Mouse (Mus musculus): ENCODE measurements around the gene Tlr8. TPM values are rescaled to one million over a fixed set of nuclear protein-coding genes. Genes with fewer than 3 reads are reported as not detected.

Tlr8 gene
- polyA plus RNA-seq, 1 experiment from 2014 or later: not detected

DNA sequence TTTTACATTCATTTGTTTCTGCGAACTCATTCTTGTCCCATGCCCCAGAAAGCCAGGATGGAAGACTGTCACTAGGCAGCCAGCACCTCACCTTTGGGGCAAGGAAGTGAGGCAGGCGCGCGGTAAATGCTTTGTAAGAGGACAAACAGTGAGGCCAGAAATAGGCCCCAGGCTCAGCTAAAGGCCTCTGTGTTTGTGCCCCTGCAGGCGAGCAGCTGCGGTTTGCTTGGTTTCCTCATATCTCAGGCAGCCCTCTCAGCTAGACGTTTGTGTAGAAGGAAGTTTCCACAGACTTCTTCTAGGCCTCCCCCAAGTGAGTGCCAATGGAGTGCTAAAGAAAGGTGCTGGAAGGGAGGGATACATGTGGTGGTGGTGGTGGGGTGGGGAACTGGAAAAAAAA, 37.0 kb downstream of the Tlr8 start:
- ATAC-seq (ENCODE audit: low FRiP score): no peak
- Histone ChIP-seq H3K27ac (replicated peaks) (no peak overlapping the region), H3K9me3 (replicated peaks) (no peaks in the 10 kb centered on the region), H3K4me1 (no peaks in the 10 kb centered on the region), H3K36me3 (no peaks in the 10 kb centered on the region), H3K9ac (replicated peaks) (no peak overlapping the region), H3K27me3 (replicated peaks) (peaks cover 3% of the 10 kb centered on the region), H3K4me2 (no peak overlapping the region), H3K4me3 (replicated peaks) (no peak overlapping the region)
- 90% methylated on average over 7 of the region's 7 CpGs for WGBS

DNA sequence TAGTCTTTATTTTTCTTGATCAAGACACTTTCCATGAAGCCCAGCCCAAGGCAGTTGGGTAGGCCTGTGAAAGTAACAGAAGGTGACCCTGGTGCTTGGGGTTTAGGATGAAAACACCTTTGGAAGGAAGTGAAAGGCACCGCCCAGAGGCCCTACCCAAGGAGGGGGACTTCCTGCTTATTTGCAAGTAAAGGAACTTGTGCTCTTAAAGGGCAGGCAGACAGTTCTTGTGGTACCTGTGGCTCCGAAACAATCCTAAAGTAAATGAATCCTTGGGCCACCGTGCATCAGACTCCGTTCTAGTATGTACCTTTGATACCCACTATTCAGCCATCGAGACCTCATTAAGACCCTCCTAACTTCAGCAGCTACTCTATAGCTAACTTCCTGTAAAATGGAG, 37.6 kb downstream of the Tlr8 start:
- no peaks in the 10 kb centered on the region for H3K9me3 ChIP-seq (replicated peaks)
- H3K4me2 ChIP-seq: no peak overlapping the region
- WGBS: 96% methylated on average over 5 of the region's 5 CpGs
- H3K4me1 ChIP-seq: no peaks in the 10 kb centered on the region
- no peaks in the 10 kb centered on the region; the same call in 1 of the 2 replicates for H3K27me3 ChIP-seq (replicated peaks)
- no peak overlapping the region for H3K27ac ChIP-seq (replicated peaks)
- ATAC-seq (ENCODE audit: low FRiP score): no peak
- H3K9ac ChIP-seq (replicated peaks): no peak overlapping the region
- H3K36me3 ChIP-seq: no peaks in the 10 kb centered on the region
- no peak overlapping the region for H3K4me3 ChIP-seq (replicated peaks)

DNA sequence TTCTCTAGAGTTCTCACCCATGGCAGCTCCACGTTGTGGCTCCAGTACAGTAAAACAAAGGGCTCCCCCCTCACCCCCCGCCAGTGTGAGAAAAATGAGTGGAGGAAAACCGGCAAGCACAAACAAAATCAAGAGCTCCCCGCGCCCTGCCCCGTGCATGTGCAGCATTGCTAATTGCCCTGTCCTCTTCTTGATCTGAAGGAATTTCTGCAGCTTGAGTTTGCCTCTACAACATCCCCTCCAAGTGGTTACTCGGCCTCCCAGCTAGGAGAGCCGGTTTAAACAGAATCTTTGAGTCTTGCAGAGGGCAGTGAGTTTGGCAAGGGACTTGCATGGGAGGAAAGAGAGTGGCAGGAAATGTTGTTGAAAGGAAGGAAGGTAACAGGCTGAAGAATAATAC, 51.4 kb downstream of the Tlr8 start:
- peaks cover 5% of the 10 kb centered on the region; the same call in 1 of the 2 replicates for H3K4me1 ChIP-seq
- H3K4me2 ChIP-seq: peak overlapping the region; percentile 26
- H3K9ac ChIP-seq (replicated peaks): no peak overlapping the region
- no peak overlapping the region for H3K4me3 ChIP-seq (replicated peaks)
- H3K27ac ChIP-seq (replicated peaks): no peak overlapping the region
- H3K9me3 ChIP-seq (replicated peaks): no peaks in the 10 kb centered on the region
- WGBS: 19% methylated on average over 8 of the region's 8 CpGs
- H3K36me3 ChIP-seq: no peaks in the 10 kb centered on the region
- peak; percentile 38; the same call in 1 of the 2 replicates for ATAC-seq (ENCODE audit: low FRiP score)
- H3K27me3 ChIP-seq (replicated peaks): no peaks in the 10 kb centered on the region

DNA sequence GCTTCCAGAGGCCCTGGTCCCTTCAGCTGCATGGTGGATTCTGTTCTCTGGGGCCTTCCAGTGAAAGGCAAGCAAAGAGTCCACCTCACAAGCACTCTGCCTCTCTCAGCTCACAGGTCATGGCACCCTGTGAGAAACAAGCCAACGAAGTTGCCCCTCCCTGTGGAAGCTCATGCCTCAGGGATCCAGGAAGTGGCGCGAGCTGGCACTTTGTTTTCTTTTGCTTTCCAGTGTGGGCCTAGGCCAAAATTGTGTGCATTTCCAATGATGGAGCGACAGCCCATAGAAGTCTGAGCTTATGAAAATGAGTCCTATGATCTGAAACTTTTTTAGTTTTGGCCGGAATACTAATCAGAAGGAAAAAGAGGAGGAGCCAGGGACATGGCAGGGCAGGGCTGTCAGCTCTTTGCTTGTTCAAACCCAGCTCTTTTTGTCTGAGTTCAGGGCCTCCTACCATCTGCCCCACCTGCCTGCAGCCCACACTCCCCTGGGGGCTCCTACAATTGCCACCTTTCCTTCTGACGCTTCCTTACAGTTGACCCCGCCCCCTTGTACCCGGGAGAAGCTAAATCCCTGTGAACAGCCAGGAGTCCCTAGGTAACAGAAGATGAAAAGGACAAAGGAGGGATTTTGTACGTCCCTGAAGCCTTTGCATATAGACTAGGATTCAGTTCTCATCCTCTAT, 52.1 kb downstream of the Tlr8 start:
- no peak overlapping the region for H3K4me3 ChIP-seq (replicated peaks)
- H3K27ac ChIP-seq (replicated peaks): no peak overlapping the region
- peaks cover 5% of the 10 kb centered on the region; the same call in 1 of the 2 replicates for H3K4me1 ChIP-seq
- H3K9me3 ChIP-seq (replicated peaks): no peaks in the 10 kb centered on the region
- no peaks in the 10 kb centered on the region for H3K36me3 ChIP-seq
- ATAC-seq (ENCODE audit: low FRiP score): no peak
- 56% methylated on average over 9 of the region's 9 CpGs for WGBS
- H3K9ac ChIP-seq (replicated peaks): no peak overlapping the region
- H3K27me3 ChIP-seq (replicated peaks): no peaks in the 10 kb centered on the region
- H3K4me2 ChIP-seq: no peak overlapping the region

DNA sequence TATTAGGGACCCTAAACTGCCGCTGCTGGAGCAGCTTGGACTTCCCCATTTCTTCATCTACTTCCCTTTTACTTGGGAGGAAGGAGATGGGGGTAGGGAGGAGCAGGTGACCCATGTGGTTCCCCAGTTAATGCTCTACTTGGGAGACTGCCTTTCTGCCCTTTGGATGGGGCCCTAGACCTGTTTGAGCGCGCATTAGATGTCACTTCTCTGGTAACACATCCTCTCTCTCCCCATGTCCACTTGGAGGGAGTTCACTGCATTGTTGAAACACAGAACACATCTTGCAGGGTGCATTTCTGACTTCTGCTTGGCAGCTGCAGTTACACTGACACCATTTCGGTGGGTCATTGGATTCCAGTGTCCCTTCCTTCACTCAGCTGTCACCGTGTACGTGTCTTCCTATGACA, 53.8 kb downstream of the Tlr8 start:
- Histone ChIP-seq H3K4me2 (peak overlapping the region; percentile 54), H3K36me3 (no peaks in the 10 kb centered on the region), H3K4me3 (replicated peaks) (peak overlapping the region; percentile 54), H3K9me3 (replicated peaks) (no peaks in the 10 kb centered on the region), H3K27ac (replicated peaks) (peak overlapping the region; percentile 91; the same call in 1 of the 2 replicates), H3K4me1 (peaks cover 13% of the 10 kb centered on the region; the same call in 1 of the 2 replicates), H3K27me3 (replicated peaks) (no peaks in the 10 kb centered on the region), H3K9ac (replicated peaks) (peak overlapping the region; percentile 75; the same call in 1 of the 2 replicates)
- 43% methylated on average over 6 of the region's 6 CpGs for WGBS
- no peak for ATAC-seq (ENCODE audit: low FRiP score)

DNA sequence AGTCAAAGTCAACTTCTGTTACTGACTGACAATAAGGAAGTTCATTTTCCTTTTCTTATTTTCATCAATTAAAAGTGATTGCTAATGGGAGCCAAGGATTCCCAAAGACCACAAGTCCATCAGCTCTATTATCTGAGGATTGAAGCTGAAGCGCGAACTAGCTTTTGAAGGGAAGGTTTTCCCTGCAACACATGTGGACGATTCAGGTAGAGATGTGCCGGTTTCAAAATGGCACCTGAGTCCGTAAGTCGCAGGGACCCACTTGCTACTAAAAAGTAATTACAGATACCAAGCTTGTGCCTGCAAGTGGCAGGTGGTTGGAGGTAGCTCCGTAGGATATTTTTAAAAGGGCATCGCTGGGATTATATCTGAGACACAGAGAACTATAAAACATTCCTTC, 54.3 kb downstream of the Tlr8 start:
- H3K27me3 ChIP-seq (replicated peaks): no peaks in the 10 kb centered on the region
- H3K36me3 ChIP-seq: no peaks in the 10 kb centered on the region
- peak; percentile 21; the same call in 1 of the 2 replicates for ATAC-seq (ENCODE audit: low FRiP score)
- H3K4me2 ChIP-seq: peak overlapping the region; percentile 54
- H3K9me3 ChIP-seq (replicated peaks): no peaks in the 10 kb centered on the region
- H3K27ac ChIP-seq (replicated peaks): peak overlapping the region; percentile 91
- H3K4me3 ChIP-seq (replicated peaks): peak overlapping the region; percentile 54
- H3K4me1 ChIP-seq: peaks cover 13% of the 10 kb centered on the region; the same call in 1 of the 2 replicates
- H3K9ac ChIP-seq (replicated peaks): peak overlapping the region; percentile 75; the same call in 1 of the 2 replicates
- WGBS: 39% methylated on average over 8 of the region's 8 CpGs

DNA sequence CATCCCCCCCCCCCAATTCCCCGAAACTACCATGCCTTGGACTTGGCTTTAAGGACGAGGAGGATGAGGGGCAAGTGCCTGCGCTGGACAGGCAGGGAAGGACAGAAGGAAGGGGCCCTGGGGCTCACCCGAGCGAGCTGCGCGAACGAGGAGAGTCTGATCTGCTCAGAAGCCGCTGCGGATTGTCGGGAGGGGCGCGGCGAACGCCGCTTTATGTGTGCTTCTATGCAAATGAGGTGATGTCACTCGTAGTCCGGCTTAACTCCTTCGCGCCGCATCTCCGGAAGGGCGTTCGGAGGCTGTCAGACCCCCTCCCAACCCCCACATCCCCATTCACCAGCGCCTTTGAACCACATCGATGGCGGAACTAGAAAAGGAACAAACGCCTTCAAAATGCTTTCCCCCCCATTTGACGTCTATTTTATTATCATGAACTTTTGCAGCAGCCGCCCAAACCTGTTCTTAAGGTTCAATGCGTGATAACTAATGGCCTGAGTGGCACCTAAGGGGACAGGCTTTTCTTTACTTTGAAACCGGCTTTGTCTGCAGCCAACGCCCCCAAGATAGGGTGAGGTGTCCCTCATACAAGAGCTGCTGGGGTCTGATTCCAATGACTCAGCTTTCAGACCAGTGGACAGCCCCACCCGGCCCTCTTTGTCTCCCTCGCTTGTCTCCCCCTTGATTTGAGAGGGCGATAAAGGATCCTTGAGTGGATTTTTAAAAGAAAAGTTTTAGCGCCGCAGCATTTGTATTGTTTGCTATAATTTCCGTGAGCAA, 55.0 kb downstream of the Tlr8 start, which contains the start of gene Tmsb4x:
Gene Tmsb4x (minus strand): TSS at position 338 of the 777 bp plus-strand sequence.
- Histone ChIP-seq H3K36me3 (no peaks in the 10 kb centered on the region), H3K9ac (replicated peaks) (peak within 1 kb of the TSS; percentile 75), H3K27me3 (replicated peaks) (no peaks in the 10 kb centered on the region), H3K4me2 (peak within 1 kb of the TSS; percentile 54), H3K9me3 (replicated peaks) (no peaks in the 10 kb centered on the region), H3K4me3 (replicated peaks) (peak within 1 kb of the TSS; percentile 54), H3K27ac (replicated peaks) (peak within 1 kb of the TSS; percentile 91), H3K4me1 (peaks cover 13% of the 10 kb centered on the region; the same call in 1 of the 2 replicates)
- WGBS: 22% methylated on average over 39 of the region's 39 CpGs
- peak; percentile 93 for ATAC-seq (ENCODE audit: low FRiP score)

DNA sequence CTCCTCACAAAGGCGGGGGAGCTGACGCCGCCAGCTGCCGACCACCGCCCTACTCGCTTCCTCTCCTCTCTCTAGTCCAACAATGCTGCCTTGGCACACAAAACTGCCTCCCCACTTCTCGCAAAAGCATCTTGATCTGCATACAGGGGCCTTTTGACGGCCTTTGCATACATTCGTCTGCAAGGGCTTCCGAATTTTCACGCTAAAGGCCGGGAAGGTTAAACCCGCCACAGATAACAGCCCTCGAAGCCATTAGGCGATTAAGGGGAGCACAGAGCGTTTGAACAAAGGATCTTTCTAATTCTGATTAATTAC, 55.7 kb downstream of the Tlr8 start:
- H3K9ac ChIP-seq (replicated peaks): peak overlapping the region; percentile 75
- no peak overlapping the region for H3K4me2 ChIP-seq
- peak; percentile 58 for ATAC-seq (ENCODE audit: low FRiP score)

DNA sequence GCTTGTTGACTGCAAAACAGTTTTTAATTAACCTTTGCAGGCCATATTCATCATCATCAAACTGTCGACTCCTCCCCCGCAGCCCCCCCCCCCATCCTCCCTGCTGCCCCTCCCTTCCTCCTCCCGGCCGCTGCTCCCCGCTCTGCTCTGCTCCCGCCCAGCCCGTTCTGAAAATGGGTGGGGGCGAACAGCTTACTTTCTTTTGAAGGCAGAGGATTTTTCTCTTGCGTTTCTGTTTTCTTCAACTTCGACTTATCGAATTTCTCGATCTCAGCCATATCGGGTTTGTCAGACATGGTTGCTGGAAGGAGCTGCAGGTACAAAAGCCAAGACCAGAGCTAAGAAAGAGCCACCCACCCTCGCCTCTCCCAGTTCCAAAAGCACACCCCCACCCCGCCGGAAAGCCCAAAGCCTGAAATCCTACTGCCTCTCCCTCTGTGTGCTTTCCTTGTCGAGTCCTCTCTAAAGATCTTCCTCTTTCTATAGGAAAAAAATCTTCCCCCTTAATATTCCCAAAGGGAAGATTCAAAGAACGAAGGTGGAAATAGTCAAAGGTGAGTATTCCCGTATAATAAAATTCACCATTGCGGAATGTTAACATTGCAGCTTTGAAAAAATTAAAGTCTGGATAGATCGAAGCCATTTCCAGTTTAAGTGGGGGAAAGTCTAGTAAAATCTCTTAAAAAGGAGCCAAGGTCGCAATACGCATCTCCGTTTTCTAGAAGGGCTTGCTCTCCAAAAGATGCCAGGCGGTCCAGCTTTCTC, 56.2 kb downstream of the Tlr8 start:
- ATAC-seq (ENCODE audit: low FRiP score): peak; percentile 62; the same call in 1 of the 2 replicates
- Histone ChIP-seq H3K4me2 (peak overlapping the region; percentile 59), H3K9me3 (replicated peaks) (no peaks in the 10 kb centered on the region), H3K27ac (replicated peaks) (peak overlapping the region; percentile 91), H3K4me3 (replicated peaks) (peak overlapping the region; percentile 54), H3K4me1 (peaks cover 13% of the 10 kb centered on the region; the same call in 1 of the 2 replicates), H3K9ac (replicated peaks) (peak overlapping the region; percentile 75), H3K27me3 (replicated peaks) (peaks cover under 1% of the 10 kb centered on the region; the same call in 1 of the 2 replicates), H3K36me3 (no peaks in the 10 kb centered on the region)
- WGBS: 26% methylated on average over 25 of the region's 25 CpGs

More for the DNA sequence above, 55.7 kb downstream of the Tlr8 start:
- Histone ChIP-seq H3K27ac (replicated peaks) (peak overlapping the region; percentile 91), H3K4me3 (replicated peaks) (peak overlapping the region; percentile 54), H3K9me3 (replicated peaks) (no peaks in the 10 kb centered on the region), H3K36me3 (no peaks in the 10 kb centered on the region), H3K4me1 (peaks cover 13% of the 10 kb centered on the region; the same call in 1 of the 2 replicates), H3K27me3 (replicated peaks) (no peaks in the 10 kb centered on the region)
- WGBS: 20% methylated on average over 16 of the region's 16 CpGs

DNA sequence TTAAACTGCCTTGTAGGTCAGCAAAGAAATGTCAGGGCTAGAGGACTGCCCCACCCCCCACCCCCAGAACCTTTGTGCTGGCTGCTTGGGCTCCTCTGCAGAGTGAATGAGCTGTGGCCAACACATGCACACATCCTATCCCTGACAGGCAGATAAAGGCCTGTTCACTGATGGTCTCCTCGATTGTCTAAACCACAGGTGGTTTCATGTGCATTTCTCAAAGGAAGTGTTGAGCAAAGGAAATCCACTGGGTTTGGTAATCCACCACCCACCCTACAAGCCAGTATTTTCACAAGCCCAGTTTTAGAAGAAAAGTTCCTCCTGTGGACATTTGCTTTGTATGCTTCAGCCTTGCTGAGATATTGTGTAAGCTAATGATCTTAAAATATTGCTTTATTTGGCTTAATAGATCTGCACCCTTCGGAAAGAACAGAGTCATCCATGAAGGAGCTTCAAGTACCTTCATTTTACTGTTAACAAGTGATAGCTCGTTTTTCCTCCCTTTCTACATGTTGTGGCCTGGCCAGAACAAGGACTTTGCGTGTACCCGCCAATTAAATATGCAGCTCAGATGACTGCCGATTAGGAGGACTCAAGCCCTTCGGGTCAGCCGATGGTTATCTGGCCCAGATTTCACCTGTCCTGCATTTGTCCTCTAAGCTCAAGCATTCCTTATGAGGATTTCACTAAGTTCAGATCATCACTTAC, 58.2 kb downstream of the Tlr8 start:
- Histone ChIP-seq H3K4me2 (peak overlapping the region; percentile 59), H3K36me3 (no peaks in the 10 kb centered on the region), H3K4me3 (replicated peaks) (no peak overlapping the region), H3K9ac (replicated peaks) (no peak overlapping the region), H3K27me3 (replicated peaks) (peaks cover 3% of the 10 kb centered on the region; the same call in 1 of the 2 replicates), H3K9me3 (replicated peaks) (no peaks in the 10 kb centered on the region), H3K27ac (replicated peaks) (no peak overlapping the region; the same call in 1 of the 2 replicates), H3K4me1 (peaks cover 13% of the 10 kb centered on the region; the same call in 1 of the 2 replicates)
- ATAC-seq (ENCODE audit: low FRiP score): no peak
- 52% methylated on average over 8 of the region's 8 CpGs for WGBS

All from neural tube, embryonic 15.5 days (tissue).